Mouse (Mus musculus) adrenal gland, postnatal 25 days (tissue): ENCODE data around the gene Gns. TPM values are rescaled to one million over a fixed set of nuclear protein-coding genes. Genes with fewer than 3 reads are reported as not detected.

Experiments
- DNase-seq: peaks from one replicate; pipeline ENCODE4 v3.0.0; 2021; ENCODE audit warnings: mixed read lengths
- total RNA-seq: library from RNA; stranded (reverse); gene quantifications from 2 replicates; pipeline ENCODE4 v1.2.3, GENCODE M21; 2021

The Gns gene
- total RNA-seq, 1 experiment from 2014 or later = 195 TPM

GRCm38 (mm10) chr10:121403104-121403503 lies 38.2 kb downstream of the Gns start:
- no peak for DNase-seq

GRCm38 (mm10) chr10:121403946-121404345 lies 39.1 kb downstream of the Gns start:
- DNase-seq = no peak

GRCm38 (mm10) chr10:121409717-121410116 lies 44.8 kb downstream of the Gns start:
- no peak for DNase-seq

- DNase-seq = no peak
Measured at GRCm38 (mm10) chr10:121411721-121412455, 47.0 kb downstream of the Gns start.

GRCm38 (mm10) chr10:121412824-121413223 lies 47.9 kb downstream of the Gns start:
- DNase-seq = no peak

GRCm38 (mm10) chr10:121414127-121414526 lies 49.2 kb downstream of the Gns start:
- no peak for DNase-seq

- no peak for DNase-seq
Measured at GRCm38 (mm10) chr10:121418835-121419234, 53.9 kb downstream of the Gns start.

- no peak for DNase-seq
Measured at GRCm38 (mm10) chr10:121419640-121420470, 55.0 kb downstream of the Gns start.

- DNase-seq = no peak
Measured at GRCm38 (mm10) chr10:121421023-121421422, 56.1 kb downstream of the Gns start.

GRCm38 (mm10) chr10:121421657-121422290 lies 56.9 kb downstream of the Gns start:
- DNase-seq = no peak

GRCm38 (mm10) chr10:121422294-121422693 lies 57.4 kb downstream of the Gns start:
- no peak for DNase-seq

- DNase-seq = no peak
Measured at GRCm38 (mm10) chr10:121423541-121424349, 58.9 kb downstream of the Gns start.

- DNase-seq = no peak
Measured at GRCm38 (mm10) chr10:121424455-121424854, 59.6 kb downstream of the Gns start.

GRCm38 (mm10) chr10:121425079-121425478 lies 60.2 kb downstream of the Gns start:
- DNase-seq = no peak

GRCm38 (mm10) chr10:121425506-121426025 lies 60.7 kb downstream of the Gns start:
- no peak for DNase-seq

GRCm38 (mm10) chr10:121426458-121427070 lies 61.7 kb downstream of the Gns start:
- no peak for DNase-seq

- no peak for DNase-seq
Measured at GRCm38 (mm10) chr10:121427136-121427535, 62.2 kb downstream of the Gns start.

- no peak for DNase-seq
Measured at GRCm38 (mm10) chr10:121428011-121428711, 63.3 kb downstream of the Gns start.

GRCm38 (mm10) chr10:121429089-121429488 lies 64.2 kb downstream of the Gns start:
- no peak for DNase-seq

GRCm38 (mm10) chr10:121429581-121429980 lies 64.7 kb downstream of the Gns start:
- no peak for DNase-seq
